Mouse (Mus musculus) erythroid progenitor cell, adult 5-6 weeks (primary cell): ENCODE results near the gene Snx9. TPM values are rescaled to one million over a fixed set of nuclear protein-coding genes. Genes with fewer than 3 reads are reported as not detected.

ENCODE experiments used
- ATAC-seq: replicated peaks from 2 replicates; pipeline ENCODE4 v1.8.0; 2016; ENCODE audit warnings: moderate number of reproducible peaks, mild to moderate bottlenecking, moderate TSS enrichment, inconsistent platforms; ENCODE audit not compliant: poor library complexity, low FRiP score, severe bottlenecking
- total RNA-seq, 2 experiments: library from RNA; stranded (forward) in 1 of 2; stranded (reverse) in 1 of 2; fragments of 150-400 nt in 1 of 2; fragments of 186-747, 209-891 nt in 1 of 2; gene quantifications; 2 replicates each; pipeline versions ENCODE4 v1.2.3 to v1.2.4; 2015 to 2017; ENCODE audit warnings: low replicate concordance in 2 of 2

The Snx9 gene
- total RNA-seq, 2 experiments from 2014 or later, result 4.4 to 11.3 TPM

DNA sequence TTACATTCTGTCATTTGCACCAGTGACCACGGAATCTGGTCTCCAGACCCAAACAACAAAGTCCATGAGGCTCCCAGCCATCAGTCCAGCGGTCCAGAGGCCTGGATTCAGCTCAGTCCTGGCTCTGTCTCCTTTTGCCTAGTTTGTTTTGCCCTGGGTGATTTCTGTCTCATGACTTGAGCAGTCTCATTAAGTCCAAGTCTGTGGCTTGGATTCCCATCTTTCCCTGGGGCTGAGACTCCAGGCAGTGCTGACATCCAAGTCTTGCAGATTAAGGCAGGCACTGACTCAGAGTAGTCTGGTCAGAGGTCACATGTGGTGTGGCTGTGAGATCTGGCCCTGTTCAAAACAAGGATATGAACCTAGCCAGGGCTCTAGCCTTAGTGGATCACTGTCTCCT lies 35.2 kb upstream of the Snx9 start:
- no peak for ATAC-seq

DNA sequence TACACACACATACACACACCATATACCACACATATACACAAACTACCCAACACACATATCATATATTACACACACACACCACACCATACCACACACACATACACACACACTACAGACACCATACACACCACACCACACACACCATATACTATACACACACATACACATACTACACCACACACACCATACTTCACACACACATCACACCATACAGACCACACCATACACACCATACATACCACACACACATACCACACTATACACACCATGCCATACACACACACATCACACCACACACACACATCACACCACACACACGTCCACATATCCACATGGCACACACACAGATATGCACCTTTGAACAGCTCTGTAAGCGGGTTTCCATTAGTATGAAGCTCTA lies 34.3 kb upstream of the Snx9 start:
- no peak for ATAC-seq

DNA sequence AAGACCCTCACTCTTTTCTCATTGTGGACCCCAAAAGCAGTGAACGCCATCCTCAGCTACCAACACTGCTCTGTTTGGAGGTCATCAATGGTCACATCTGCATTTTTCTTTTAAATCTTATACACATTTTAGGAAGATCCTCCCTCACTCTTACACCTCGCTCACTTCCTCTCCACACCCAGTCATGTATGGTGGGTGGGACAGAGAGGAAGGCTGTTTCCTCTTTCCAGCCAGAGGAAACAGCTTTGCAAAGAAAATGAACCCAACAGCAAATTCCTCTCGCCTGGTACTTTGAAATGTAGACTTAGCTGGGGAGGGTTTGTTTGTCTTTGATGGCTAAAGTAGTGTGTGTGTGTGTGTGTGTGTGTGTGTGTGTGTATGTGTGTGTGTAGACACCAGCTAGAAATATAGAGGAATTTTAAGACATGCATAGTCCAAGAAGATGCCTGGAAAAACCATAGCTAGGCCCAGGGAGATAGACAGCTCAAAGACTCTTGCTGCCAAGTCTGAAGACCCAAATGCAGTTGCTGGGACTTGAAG lies 33.2 kb upstream of the Snx9 start:
- ATAC-seq, result no peak

DNA sequence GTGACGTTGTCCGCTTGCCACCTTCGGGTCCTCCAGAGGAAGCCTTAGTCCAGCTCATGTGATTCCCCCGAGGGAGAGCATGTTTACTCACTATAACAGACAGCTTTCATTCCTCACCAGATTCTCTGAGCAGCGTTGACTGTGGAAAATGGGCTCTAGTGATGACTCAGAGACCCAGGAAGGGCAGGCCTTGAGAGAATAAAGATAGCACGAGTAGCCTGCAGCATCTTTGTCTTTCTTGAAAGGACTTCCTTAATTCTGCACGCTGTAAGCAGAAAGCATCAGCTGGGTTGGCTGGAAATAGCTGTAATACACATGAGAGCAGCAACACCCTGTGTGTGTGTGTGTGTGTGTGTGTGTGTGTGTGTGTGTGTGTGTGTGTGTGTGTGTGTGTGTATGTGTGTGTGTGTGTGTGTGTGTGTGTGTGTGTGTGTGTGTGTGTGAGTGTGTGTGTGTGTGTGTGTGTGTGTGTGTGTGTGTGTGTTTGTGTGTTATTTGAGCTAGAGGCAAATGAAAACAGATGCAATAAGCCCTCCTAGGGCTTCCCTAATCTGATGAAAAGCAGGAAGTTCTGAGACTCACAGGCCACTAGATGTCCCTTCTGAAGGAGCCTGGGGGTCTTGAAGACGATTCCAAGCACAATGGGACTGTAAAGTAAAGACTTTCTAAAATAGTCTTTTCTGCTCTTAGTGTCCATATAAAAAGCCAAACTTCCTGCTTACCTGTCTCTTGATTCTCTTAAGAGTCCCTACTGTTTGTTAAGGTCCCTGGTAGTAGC lies 27.1 kb upstream of the Snx9 start:
- no peak for ATAC-seq

DNA sequence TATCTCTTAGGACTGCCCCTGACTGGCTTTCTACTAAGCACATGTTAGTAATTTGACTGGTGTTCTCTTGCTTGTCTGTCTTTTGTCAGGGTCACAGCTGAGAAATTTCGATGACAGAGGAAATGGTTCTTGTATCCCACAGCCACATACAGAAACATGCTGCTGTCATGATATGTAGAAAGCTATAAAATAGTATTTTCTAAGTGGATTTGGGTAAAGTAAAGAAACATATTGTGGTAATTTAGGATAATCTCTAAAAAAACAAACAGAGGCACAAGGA lies 26.5 kb upstream of the Snx9 start:
- no peak for ATAC-seq

DNA sequence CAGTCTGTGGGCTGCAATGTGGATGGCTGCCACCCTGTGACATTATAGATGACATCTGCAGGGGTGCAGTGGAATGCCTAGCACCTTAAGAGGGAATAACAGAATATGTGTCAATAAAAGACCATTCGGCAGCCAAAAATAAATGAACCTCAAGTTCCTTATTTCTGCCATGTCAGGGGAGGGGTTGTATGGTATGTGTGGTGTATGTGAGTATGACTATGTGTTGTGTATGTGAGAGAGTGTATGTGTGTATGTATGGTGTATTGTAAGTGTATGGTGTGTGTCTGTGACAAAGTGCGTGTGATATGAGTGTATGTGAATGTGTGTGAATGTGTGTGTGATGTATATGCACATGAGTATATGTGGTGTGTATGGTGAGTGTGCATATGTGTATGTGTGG lies 23.3 kb upstream of the Snx9 start:
- no peak for ATAC-seq

DNA sequence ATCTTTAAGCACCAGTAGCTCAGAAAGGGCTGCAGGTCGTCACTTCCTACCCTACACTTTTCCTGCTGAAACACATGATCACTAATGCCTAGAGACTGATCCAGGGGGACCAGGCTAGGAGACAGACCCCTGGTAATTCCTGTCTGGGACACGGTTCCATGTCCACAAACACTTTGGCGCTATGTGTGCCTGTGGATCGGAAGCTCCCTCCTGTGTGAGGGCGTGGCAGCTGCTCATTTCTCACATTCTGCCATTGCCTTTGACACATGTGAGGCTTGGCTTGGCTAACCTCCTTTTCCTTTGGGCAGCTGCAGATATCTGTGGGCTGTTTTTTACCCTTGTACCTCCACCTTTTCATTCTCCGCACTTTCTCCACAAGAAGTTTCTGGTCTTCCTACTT lies 22.0 kb upstream of the Snx9 start:
- ATAC-seq, result no peak

DNA sequence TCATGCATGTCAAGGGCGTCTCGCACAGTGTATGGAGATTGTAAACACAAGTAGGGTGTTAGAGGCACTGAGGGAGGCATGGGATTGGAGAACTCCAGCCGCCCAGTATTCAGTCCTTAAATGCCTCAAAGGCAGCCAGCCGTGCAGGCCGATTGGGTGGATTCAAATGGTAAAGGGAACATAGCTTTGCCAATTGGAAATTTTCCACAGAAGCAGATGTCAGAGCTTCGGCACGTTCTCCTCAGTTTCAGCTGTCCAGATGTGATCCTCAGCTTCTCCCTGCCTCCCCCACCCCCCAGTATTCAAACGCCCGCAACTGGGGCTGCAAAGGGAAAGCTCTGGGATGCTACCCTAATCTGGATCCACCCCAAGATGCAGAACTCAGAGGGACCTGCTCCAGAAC lies 21.3 kb upstream of the Snx9 start:
- ATAC-seq, result no peak

DNA sequence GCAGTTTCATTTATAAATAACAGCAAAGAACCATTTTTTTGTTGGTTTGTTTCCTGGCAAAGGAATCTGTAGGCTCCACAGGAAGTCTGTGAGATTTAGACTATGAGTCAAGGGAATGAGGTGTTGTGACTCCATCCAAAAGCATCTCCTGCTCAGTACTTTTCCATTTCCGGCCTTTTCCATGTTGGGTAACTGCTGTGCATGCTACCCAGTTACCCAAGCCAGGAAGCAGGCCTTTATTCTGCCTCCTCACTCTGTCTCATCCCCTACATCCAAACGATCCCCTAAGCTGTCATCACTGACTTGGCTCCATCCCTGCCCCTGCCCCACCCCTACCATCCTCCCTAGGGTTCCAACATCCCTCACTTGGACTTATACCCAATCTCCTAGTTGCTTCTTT lies 18.6 kb upstream of the Snx9 start:
- no peak for ATAC-seq

DNA sequence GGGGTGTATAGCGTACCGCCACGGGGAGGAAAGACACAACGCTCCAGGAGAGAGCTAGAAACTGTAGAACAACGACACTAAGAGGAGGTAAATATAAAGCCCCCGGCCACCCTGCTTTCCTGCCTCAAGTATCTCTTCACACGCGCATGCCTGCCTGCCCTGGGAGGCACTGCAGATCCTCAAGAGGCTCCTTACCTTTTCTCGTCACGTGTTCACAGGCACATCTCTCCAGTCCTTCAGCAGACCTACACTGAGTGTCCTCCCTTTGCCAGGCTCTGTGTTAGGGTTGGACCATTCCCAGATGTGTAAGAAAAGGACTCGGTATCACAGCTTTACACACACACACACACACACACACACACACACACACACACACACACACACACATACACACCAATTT lies 18.1 kb upstream of the Snx9 start:
- ATAC-seq, result no peak

DNA sequence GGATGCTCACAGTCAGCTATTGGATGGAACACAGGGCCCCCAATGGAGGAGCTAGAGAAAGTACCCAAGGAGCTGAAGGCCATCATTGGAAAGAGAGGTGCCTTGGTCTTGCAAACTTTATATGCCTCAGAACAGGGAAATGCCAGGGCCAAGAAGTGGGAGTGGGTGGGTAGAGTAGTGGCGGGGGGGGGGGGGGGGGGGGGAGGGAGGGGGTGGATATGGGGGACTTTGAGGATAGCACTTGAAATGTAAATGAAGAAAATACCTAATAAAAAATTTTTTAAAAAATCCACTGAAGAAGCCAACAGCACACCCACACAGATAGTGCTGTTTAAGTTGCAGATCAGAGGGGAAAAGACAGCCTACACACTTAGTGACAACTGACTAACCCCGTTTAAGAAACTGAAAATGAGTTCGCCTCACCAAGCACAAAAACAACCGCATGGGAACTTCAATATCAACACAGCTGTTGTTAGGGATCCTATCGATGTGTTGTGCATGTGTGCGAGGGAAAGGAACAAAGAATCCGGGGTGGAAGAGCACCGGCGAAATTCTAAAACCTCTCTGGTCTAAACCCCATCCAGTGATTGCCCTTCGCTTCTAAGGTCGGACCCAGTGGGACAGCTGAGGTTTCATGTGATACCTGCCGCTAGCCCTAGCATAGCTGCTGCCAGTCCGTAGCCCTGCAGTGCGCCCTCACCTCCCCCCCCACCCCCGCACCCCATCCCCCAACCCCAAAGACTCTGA lies 13.1 kb upstream of the Snx9 start:
- no peak for ATAC-seq

DNA sequence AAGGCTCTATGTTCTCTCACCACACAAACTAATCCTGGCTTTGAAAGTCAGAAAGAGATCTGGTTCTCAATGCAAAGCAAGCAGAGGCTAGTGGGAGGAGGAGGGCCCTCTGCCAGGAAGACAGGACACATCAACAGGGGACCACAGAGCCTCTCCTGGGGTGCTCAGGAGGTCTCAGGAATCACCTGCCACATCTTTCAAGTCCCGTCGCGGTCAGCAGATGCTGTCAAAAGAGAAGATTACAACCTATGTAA lies 12.6 kb upstream of the Snx9 start:
- ATAC-seq, result no peak

DNA sequence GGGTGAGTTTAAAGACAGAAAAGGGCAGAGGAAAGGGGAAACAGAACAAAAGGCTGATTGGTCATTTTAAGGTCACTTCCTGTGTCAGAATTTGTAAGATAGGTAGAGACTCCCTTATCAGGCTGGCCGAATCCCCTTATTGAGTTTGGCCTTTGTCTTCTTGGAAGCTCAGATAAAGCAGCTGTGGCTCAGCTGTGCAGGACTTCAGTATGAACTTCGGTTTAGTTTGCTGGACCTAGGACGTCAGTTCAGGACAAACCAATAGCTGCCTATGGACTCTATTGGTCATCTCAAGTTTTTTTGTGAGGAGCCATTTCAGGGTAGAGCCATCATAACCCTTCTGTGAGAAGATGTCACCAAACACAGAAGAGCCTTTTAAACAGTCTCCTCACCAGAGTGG lies 12.2 kb upstream of the Snx9 start:
- no peak for ATAC-seq

DNA sequence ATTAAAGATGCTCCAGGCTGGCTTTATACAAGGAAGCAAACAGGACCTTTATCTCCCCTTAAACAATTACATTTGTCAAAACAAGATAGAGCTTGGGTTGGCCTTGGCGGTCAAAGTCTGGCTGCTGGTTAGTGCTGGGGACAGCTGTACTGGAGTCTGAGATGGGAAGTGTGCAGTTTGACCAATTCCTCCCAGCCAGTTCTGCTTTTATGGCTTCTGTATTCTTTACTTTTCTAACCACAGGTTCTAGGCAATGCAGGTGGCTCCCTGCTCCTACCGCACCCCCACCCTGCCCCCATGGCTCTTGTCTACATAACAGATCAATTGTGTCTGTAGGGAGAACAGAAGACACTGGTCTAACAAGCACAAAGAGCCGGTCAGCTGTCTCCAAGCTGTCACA lies 11.2 kb upstream of the Snx9 start:
- no peak for ATAC-seq

DNA sequence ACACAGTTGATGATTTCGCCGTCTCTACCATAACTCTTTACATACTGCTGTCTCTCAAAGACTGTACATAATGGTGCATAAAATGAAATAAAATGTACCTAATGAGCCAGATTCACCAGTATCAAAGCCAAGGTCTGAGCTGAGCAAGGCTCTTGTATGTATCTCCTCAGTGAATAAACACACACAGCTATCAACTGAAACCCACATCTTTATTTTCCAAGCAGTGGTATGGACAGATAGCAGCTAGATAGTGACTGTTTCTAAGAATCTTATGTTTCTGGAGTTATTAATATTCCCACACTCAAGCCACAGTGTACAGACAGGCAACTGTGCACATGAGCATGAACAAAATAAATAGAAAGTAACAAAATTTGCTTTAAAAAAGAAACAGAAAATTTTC lies 10.7 kb upstream of the Snx9 start:
- ATAC-seq, result no peak

DNA sequence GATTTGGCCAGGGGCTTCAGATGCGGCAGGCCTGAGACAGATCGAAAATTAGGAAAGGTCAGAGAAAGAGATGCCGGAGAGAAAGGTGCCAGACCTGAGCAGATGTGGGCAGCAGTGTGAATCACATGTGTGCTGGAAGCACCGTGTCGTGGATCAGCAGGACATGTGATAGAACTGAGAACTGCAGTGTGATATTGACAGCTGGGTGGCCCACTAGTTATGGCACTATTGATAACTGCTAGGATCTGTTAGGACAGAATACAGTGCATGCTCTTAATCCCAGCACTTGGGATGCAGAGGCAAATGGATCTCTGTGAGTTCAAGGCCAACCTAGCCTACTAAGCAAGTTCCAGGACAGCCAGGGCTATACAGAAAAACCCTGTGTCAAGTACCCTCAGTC lies 10.3 kb upstream of the Snx9 start:
- ATAC-seq, result no peak

DNA sequence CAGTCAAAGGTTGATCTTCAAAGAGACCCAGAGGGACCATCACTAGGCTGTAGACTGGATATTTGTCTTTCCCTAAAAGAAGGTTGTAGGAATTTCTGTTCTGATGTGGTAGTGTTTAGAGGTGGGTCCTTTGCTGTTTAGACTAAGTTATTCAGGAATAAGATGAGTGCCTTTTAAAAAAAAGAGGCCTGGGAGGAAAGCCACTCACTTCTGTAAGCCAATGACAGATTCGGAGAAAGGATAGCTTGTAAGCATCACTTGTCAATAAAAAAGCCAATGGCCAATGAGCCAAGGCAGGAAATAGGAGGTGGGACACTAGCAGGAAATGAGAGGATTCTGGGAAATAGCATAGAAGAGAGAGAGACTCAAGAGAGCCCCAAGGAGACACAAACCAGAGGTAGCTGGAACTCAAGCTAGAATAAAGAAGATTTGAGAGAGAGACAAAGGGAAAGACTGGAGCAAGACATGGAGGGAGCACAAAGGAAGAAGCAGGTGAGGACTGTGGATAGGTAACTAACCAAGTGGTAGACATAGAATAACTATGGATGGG lies 9.8 kb upstream of the Snx9 start:
- ATAC-seq, result no peak

DNA sequence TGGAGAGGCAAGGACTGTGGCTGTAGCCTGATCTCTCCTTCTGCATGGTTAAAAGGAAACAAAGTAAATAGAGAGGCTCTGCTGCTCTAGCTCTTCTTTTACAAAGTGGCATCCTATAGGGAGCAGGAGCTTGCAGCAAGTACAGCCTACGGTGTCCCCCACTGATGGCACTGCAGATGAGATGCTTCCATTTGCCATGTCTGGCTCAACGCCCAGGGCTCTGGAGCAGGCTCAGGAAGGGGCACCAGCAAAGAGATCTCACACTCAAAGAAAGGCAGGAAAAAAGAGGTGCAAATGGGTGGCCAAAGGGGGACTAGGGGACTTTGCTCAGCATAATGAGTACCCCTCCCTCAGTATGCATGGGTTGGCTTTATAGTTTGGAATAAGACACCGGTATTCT lies 7.0 kb upstream of the Snx9 start:
- ATAC-seq, result no peak

DNA sequence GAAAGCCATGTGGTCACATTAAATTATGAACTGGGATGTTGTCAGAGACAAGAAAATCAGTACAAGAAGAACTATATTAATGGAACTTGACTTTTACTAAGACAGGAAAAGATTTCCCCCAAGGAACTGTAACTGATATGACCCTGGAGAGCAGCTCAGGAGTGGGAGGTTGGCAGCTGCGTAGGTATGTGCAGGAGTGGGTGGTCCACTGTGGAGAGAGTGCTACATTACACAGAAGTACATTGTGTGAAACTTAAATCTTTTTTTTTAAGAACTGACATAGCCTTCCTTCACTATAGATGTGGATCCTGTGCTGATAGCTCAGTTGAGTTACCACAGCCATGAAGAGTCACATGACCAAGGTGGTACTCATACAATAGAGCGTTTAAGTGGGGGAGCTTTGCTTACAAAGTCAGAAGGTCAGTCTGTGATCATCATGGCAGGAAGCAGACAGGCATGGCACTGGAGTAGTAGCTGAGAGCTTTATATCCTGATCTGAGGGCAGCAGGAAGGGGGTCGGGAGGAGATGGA lies 6.3 kb upstream of the Snx9 start:
- ATAC-seq, result no peak

DNA sequence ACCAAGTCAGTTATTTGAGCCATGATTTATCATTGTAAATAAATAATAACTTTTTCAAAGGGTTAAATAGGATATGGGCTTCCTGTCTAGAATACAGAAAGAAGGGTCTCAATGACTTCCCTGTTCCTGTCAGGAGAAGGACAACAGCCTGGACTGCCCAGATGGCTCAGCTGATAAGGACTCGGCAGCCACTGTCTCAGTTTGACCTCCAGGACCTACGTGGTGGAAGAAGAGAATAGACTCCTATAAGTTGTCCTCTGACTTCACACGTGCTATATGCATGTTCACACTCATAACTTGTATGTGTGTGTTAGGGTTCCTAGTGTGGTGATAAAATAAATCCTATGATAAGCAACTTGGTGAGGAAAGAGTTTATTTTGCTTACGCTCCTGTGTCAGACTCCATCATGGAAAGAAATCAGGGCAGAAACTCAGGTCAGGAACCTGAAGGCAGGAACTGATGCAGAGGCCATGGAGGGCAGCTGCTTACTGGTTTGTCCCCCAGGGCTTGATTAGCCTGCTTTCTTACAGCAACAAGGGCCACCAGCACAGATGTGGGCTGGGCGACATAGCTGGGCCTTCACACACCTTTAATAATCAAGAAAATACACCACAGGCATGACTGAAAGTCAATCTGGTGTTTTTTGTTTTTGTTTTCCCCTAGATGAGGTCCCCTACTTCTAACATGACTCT lies 1.4 kb upstream of the Snx9 start:
- ATAC-seq, result no peak
